Mouse (Mus musculus): ENCODE measurements at regions not wholly inside any gene's neighbourhood (a gene's known extent, or its start where the extent isn't known, plus 50 kb on each side); places are given as distances from the start of the nearest gene placed in this dataset.

DNA sequence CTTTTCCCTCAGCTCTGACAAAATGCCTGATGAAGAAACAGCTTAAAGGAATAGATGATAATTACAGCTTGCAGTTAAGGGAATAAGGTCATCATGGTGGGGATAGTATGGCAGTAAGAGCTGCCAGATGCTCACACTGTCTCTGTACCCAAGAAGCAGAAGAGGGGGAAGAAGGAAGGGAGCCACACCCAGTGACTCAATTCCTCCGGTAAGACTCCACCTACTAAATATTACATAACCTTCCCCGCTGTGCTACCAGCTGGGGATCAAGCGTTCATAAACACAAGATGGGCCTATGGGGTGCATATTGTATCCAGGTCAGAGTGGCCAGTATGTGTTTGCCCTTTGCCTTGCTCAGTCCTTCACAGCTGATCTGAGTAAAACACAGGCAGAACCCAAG, 468.9 kb downstream of the Rnf144a start:
- no peak for DNase-seq
- Histone ChIP-seq H3K4me3 (no peak overlapping the region), H3K9ac (ENCODE audit: low read depth, low read length) (no peak overlapping the region), H3K79me2 (replicated peaks; ENCODE audit: control insufficient read depth, insufficient read depth, low read length) (no peaks in the 10 kb centered on the region), H3K36me3 (ENCODE audit: control insufficient read depth, insufficient read depth, low read length) (no peaks in the 10 kb centered on the region), H3K27me3 (ENCODE audit: control insufficient read depth, insufficient read depth, low read length) (no peaks in the 10 kb centered on the region), H3K27ac (no peak overlapping the region), H3K4me1 (ENCODE audit: control insufficient read depth, insufficient read depth, low read length) (no peaks in the 10 kb centered on the region)
- TF ChIP-seq CTCF (IDR thresholded peaks at IDR 0.05) (no peak), POLR2A (IDR thresholded peaks at IDR 0.05; ENCODE audit: insufficient read depth, low read depth, low read length) (no peak), EP300 (IDR thresholded peaks at IDR 0.05; ENCODE audit: insufficient read depth, low read depth, low read length) (no peak)
- WGBS = 66% methylated on average over 3 of the region's 3 CpGs
- intact Hi-C loops (cut with DNase I) = no loop called here

DNA sequence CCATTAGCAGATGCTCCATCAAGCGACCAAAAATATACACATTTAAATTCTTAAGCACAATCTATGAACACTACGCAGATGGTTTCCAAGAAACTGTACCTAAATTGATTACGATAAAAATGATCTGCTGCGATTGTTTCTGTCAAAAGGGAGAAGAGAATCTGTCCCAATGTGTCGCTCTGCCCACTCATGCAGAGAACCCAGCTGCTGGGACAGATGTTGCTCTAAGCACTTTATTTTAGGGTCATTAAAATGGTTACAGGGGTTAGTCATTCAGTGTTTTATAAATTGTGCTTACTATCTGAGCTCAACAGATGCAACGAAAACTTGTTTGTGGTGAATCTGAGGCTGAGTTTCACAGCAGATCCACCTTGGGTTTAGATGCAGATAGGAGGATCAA, 476.2 kb downstream of the Rnf144a start:
- Histone ChIP-seq H3K27ac (no peak overlapping the region), H3K9ac (ENCODE audit: low read depth, low read length) (no peak overlapping the region), H3K4me1 (ENCODE audit: control insufficient read depth, insufficient read depth, low read length) (no peaks in the 10 kb centered on the region), H3K4me3 (no peak overlapping the region), H3K79me2 (replicated peaks; ENCODE audit: control insufficient read depth, insufficient read depth, low read length) (no peaks in the 10 kb centered on the region), H3K36me3 (ENCODE audit: control insufficient read depth, insufficient read depth, low read length) (no peaks in the 10 kb centered on the region), H3K27me3 (ENCODE audit: control insufficient read depth, insufficient read depth, low read length) (no peaks in the 10 kb centered on the region)
- WGBS = 87% methylated on average over 6 of the region's 6 CpGs
- DNase-seq = no peak
- no peak for TF ChIP-seq POLR2A (IDR thresholded peaks at IDR 0.05; ENCODE audit: insufficient read depth, low read depth, low read length)
- TF ChIP-seq CTCF (IDR thresholded peaks at IDR 0.05) = no peak
- TF ChIP-seq EP300 (IDR thresholded peaks at IDR 0.05; ENCODE audit: insufficient read depth, low read depth, low read length) = no peak
- intact Hi-C loops (cut with DNase I) = no loop called here

DNA sequence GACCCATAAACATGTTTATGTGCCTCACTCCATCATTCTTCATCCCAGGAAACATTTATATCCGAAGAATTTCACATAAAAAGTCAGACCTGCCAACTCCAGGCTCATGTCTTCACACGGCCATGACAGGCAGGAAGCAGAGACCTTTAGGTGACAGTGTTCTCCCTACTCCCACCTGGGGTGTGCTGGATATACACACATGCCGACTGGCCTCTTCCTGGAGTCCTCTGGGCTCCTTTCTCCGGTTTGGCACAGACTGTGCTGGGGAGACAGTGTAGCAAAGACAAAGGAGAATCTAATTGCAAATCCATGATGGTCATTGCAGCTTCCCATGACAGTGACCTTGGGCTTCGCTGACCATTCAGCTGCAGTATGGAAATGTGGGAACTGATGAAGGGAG, 480.1 kb downstream of the Rnf144a start:
- no peaks in the 10 kb centered on the region for H3K36me3 ChIP-seq (ENCODE audit: control insufficient read depth, insufficient read depth, low read length)
- no peak overlapping the region for H3K4me3 ChIP-seq
- TF ChIP-seq POLR2A (IDR thresholded peaks at IDR 0.05; ENCODE audit: insufficient read depth, low read depth, low read length) (no peak), EP300 (IDR thresholded peaks at IDR 0.05; ENCODE audit: insufficient read depth, low read depth, low read length) (no peak), CTCF (IDR thresholded peaks at IDR 0.05) (no peak)
- intact Hi-C loops (cut with DNase I) = no loop called here
- H3K27ac ChIP-seq = no peak overlapping the region
- H3K27me3 ChIP-seq (ENCODE audit: control insufficient read depth, insufficient read depth, low read length) = no peaks in the 10 kb centered on the region
- 64% methylated on average over 5 of the region's 5 CpGs for WGBS
- no peak for DNase-seq
- no peak overlapping the region for H3K9ac ChIP-seq (ENCODE audit: low read depth, low read length)
- H3K79me2 ChIP-seq (replicated peaks; ENCODE audit: control insufficient read depth, insufficient read depth, low read length) = no peaks in the 10 kb centered on the region
- H3K4me1 ChIP-seq (ENCODE audit: control insufficient read depth, insufficient read depth, low read length) = no peaks in the 10 kb centered on the region

DNA sequence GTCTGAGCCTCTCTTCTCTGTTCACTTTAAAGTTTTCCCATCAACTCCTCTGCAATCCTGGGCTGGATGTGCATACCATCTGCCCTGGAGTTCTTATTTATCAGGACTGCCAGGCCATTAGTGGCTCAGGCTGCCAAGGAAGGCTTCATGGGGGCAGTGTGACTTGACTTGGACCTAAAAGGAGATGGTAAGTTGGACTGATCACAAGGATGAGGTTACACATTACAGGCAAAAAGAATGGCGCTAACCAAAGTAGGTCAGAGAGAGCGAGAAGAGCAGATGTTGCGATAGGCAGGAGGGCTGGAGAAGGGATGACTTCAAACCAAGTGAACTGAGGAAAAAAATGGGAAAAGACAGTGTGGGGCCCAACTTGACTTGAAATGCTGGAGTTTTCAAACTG, 480.5 kb downstream of the Rnf144a start:
- no peaks in the 10 kb centered on the region for H3K36me3 ChIP-seq (ENCODE audit: control insufficient read depth, insufficient read depth, low read length)
- no peaks in the 10 kb centered on the region for H3K79me2 ChIP-seq (replicated peaks; ENCODE audit: control insufficient read depth, insufficient read depth, low read length)
- intact Hi-C loops (cut with DNase I) = no loop called here
- H3K4me3 ChIP-seq = no peak overlapping the region
- TF ChIP-seq CTCF (IDR thresholded peaks at IDR 0.05) (no peak), EP300 (IDR thresholded peaks at IDR 0.05; ENCODE audit: insufficient read depth, low read depth, low read length) (no peak), POLR2A (IDR thresholded peaks at IDR 0.05; ENCODE audit: insufficient read depth, low read depth, low read length) (no peak)
- H3K9ac ChIP-seq (ENCODE audit: low read depth, low read length) = no peak overlapping the region
- WGBS = 93% methylated on average over 3 of the region's 3 CpGs
- no peak overlapping the region for H3K27ac ChIP-seq
- H3K4me1 ChIP-seq (ENCODE audit: control insufficient read depth, insufficient read depth, low read length) = no peaks in the 10 kb centered on the region
- no peaks in the 10 kb centered on the region for H3K27me3 ChIP-seq (ENCODE audit: control insufficient read depth, insufficient read depth, low read length)
- DNase-seq = no peak

DNA sequence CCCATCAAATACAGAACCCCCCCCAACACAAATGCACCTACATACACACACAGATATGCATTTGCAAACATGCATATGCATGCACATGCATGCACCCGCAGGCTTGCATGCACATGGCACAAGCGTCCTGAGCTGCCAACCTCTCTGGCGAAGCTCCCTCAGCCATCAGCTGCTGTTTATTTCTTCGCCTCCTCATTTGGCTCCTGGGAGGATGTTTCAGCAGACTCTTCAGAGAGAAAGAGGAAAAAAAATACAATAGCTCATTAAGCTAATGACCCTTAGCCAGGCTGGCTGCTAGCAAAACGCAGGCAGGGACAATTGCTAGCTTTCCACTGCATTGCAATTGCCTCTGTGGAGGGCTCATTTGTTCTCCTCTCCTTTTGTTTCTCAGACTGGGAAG, 488.7 kb downstream of the Rnf144a start:
- Histone ChIP-seq H3K27ac (no peak overlapping the region), H3K79me2 (replicated peaks; ENCODE audit: control insufficient read depth, insufficient read depth, low read length) (no peaks in the 10 kb centered on the region), H3K27me3 (ENCODE audit: control insufficient read depth, insufficient read depth, low read length) (no peaks in the 10 kb centered on the region; the same call in 1 of the 2 replicates), H3K36me3 (ENCODE audit: control insufficient read depth, insufficient read depth, low read length) (no peaks in the 10 kb centered on the region), H3K9ac (ENCODE audit: low read depth, low read length) (no peak overlapping the region), H3K4me3 (no peak overlapping the region), H3K4me1 (ENCODE audit: control insufficient read depth, insufficient read depth, low read length) (no peaks in the 10 kb centered on the region)
- no peak for TF ChIP-seq POLR2A (IDR thresholded peaks at IDR 0.05; ENCODE audit: insufficient read depth, low read depth, low read length)
- TF ChIP-seq EP300 (IDR thresholded peaks at IDR 0.05; ENCODE audit: insufficient read depth, low read depth, low read length) = no peak
- TF ChIP-seq CTCF (IDR thresholded peaks at IDR 0.05) = no peak
- no peak for DNase-seq
- WGBS = 61% methylated on average over 5 of the region's 5 CpGs
- intact Hi-C loops (cut with DNase I) = no loop called here

DNA sequence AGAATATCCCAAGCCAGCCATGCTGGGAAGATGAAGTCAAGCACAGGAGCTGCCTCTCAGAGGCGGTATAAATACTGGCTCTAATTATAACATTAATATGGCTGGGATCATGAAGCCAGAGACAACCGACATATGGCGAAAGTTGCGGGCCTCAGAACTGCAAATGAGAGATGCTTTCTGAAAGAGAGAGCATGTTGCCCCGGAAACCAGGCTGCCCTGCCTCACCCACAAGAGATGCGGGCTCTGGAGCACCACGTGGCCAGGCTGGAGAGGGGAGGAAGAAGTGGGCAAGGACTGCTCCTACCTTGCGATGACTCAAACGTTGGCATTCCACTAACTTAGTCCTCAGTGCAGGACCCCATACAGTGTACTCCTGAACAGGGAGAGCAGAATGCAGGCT, 490.5 kb downstream of the Rnf144a start:
- 83% methylated on average over 9 of the region's 9 CpGs for WGBS

More for the DNA sequence above, 490.5 kb downstream of the Rnf144a start:
- intact Hi-C loops (cut with DNase I) = no loop called here
- H3K4me1 ChIP-seq (ENCODE audit: control insufficient read depth, insufficient read depth, low read length) = no peaks in the 10 kb centered on the region
- no peaks in the 10 kb centered on the region for H3K79me2 ChIP-seq (replicated peaks; ENCODE audit: control insufficient read depth, insufficient read depth, low read length)
- H3K4me3 ChIP-seq = no peak overlapping the region
- TF ChIP-seq EP300 (IDR thresholded peaks at IDR 0.05; ENCODE audit: insufficient read depth, low read depth, low read length) (no peak), POLR2A (IDR thresholded peaks at IDR 0.05; ENCODE audit: insufficient read depth, low read depth, low read length) (no peak), CTCF (IDR thresholded peaks at IDR 0.05) (no peak)
- no peak overlapping the region for H3K27ac ChIP-seq
- no peaks in the 10 kb centered on the region for H3K36me3 ChIP-seq (ENCODE audit: control insufficient read depth, insufficient read depth, low read length)
- no peaks in the 10 kb centered on the region; the same call in 1 of the 2 replicates for H3K27me3 ChIP-seq (ENCODE audit: control insufficient read depth, insufficient read depth, low read length)
- no peak overlapping the region for H3K9ac ChIP-seq (ENCODE audit: low read depth, low read length)
- no peak for DNase-seq
